Mouse (Mus musculus): Measurements from ENCODE around the gene Syk. TPM values are rescaled to one million over a fixed set of nuclear protein-coding genes. Genes with fewer than 3 reads are reported as not detected.

Syk gene
- total RNA-seq, 2 experiments from 2014 or later, result 3.0 to 3.9 TPM

DNA sequence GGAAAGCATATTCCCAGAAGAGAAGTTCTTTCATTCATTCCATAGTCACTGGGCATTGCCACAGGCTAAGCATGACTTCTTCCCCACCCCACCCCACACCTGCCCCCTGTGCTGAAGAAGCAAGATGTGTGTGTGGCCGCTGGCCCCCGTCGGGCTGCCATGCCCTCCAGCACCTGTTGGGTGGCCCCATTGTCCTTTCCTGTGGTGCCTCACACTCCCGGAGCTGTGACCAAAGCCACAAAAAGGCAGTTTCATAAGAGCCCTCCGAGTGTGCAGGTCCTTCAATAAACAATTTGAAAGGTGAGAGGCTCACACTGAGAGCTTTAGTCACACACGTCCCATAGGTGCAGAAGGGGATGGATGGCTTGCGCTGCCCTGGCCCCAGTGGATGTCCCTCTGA lies 16.2 kb upstream of the Syk start:
- no peak for DNase-seq (ENCODE audit: extremely low spot score in 1 of 2, low spot score in 1 of 2)

DNA sequence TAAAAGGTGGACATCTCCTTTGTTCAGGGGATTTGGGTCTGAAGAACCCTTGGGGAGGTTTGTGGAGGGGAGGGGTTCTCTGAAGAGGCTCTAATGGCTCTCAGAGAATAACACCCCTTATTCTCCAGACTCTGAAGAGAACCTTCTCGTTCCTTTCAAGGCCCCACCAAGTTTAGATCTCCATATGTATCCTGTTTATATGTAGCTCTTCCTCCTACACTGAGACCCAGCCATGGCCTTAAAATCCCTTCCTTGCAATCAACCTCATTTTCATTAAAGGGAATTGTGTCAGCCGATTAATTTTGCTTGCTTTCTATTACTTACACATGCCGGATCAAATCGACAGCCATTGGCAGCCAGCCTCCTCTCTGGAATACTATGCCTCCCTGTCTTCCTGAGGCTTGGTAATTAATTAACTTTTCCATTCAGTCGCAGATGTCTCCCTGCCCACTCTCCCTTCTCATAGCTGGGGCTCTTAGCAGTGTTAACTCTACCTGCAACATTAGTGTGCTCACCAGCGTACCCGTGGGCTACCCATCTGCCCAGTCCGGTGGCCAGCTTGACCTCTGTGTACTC lies 13.7 kb upstream of the Syk start:
- DNase-seq (ENCODE audit: extremely low spot score in 1 of 2, low spot score in 1 of 2), result peak in 1 of 2 experiments; percentile 13

DNA sequence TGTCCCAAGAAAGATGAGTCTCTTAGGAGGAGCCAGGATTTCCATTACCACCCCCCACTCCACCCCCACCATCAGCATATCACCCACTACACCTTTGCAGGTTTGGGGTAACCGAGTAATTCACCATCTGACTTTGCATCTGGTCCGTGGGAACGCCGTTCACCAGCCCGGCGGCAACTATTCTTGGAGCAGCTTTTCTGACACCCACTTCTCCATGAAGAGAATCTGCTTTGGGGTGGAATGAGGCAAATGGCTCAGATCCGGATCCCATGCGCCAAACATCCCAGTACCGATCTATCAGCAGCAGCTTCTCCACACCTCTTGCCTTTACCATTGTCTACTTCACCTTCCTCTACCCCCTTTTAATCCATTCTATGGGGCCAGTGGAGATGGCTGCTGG lies 12.7 kb upstream of the Syk start:
- peak; percentile 24 to 31 for DNase-seq (ENCODE audit: extremely low spot score in 1 of 2, low spot score in 1 of 2)

DNA sequence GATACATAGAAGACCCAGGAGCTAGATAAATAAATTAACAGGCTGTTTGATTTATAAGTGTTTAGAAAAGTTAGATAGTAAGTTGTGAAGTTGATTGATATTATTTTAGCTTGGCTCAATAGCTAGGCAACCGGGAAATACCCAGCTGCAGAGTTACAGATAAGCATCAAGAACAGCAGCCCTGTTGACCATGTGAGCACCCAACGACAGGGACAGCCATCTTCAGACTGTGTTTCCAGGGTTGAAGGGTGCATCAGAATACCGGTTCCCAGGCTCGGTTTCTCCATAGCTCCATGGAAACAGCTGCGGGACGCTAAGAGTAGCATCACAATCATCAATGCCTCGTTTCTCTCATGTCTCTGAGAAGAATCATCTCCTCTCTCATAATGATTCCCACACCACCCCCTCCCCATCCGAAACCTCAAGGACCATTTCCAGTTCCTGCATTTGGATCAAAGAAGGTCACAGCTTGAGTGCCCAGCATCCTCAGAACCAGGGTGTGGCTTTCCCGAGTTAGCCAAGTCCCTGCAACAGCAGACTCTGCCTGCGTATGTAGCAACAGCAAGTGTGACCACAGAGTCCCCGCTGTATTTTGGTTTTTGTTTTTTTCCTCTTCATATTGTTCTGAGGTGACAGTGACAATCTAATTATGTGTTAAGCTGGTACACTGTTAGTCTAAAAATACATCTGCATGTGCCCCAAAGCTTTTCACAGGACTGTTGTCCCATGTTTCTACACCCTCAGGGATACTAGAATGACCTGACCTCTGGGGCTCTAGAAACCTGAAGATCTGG lies 11.2 kb upstream of the Syk start:
- no peak for DNase-seq (ENCODE audit: extremely low spot score in 1 of 2, low spot score in 1 of 2)

DNA sequence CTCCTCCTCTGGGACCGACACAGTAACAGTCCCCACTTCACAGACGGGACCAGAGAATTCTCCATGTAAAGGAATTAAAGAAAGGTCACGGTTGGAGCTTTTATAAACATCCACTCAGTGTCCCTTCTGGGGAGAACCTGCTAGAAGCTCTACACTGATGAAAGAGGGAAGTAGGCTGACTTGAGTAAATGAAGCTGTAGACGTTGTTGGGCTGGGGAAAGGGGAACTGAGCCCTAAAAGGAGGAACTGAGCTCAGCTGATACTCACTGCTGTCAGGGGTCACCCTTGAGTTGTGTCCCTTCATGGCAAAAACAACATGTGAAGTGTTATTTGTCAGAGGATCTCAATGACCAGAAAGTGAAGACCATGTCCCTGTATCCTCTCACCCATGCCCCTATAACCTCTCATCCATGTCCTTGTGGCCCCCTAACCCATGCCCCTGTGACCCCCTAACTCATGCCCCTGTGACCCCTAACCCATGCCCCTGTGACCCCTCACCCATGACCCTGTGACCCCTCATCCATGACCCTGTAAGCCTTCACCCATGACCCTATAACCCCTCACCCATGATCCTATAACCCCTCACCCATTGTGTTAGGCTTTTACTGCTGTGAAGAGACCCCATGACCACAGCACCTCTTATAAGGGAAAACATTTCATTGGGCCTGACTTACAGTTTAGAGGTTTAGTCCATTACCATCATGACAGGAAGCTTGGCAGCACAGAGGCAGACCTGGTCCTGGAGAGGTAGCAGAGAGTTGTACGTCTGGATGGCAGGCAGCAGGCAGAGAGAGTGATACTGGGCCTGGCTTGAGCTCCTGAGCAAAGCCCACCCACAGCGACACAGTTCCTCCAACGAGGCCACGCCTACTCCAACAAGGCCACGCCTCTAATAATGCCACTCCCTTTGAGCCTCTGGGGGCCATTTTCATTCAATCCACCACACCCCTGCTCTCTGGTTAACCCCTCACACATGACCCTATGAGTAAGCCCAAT lies 10.2 kb upstream of the Syk start:
- DNase-seq (ENCODE audit: extremely low spot score in 1 of 2, low spot score in 1 of 2), result no peak

DNA sequence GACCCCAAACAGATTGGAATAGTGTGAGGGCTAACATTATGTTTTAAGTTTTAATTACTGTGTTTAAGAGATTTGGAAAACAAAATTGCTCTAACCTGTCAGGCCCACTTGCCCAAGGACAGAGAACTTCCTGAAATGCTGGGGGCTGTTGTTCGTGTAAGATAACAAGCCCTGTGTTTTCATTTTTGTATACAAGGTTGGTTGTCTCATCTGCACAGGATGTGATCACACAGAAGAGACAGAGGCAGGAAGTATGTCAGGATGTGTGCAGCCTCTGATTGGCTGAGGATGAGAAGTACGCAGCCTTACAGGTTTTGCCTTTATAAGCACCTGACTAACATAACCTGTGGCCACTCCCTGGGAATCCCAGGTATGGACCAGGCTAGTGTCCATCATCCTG lies 8.7 kb upstream of the Syk start:
- DNase-seq (ENCODE audit: extremely low spot score in 1 of 2, low spot score in 1 of 2), result no peak

DNA sequence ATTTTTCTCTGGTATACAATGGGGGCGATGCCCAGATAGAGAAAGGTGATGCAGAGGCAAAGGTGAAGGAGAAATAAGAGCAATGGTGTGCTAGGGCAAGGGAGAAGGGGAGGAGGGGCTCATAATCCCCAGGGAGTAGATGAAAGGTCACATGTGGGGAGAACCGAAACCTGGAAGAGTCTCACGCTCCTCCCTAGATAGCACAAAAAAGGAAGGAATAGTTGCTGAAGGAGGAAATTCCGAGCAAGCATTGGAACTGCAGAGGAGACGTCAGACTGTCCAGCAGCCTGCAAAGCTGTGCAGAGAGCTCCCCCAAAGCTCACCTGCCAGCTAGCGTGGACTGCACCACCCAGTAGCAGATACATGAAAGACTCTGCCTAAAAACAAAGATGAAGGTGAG lies 7.5 kb upstream of the Syk start:
- DNase-seq (ENCODE audit: extremely low spot score in 1 of 2, low spot score in 1 of 2), result no peak

DNA sequence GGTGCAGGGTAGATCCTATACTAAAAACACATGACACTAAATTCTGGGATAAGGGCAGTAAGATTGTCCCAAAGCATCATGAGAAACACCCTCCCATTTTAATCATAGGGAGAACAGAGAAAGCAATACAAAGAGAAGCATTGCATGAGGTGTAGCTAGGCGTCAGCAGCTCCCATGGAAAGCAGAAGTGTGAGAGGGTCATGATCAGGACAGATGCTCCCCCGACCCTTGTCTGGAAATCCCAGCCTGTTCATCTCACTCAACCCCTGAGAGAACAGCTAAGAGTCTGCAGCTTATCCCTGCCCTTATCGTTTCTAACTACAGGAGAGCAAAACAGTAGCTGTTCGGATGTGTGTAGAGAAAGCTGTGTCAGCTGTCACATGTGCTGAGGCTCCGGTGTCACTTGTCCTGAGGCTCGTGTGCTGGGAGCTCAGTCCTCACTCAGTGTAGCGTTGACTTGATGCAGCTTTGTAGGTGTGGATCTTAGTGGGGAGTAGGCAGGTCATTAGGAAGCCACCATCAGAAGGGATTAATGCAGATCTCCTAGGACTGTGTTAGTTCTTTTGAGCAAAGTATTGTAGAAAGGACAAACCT lies 6.9 kb upstream of the Syk start:
- DNase-seq (ENCODE audit: extremely low spot score in 1 of 2, low spot score in 1 of 2), result no peak

DNA sequence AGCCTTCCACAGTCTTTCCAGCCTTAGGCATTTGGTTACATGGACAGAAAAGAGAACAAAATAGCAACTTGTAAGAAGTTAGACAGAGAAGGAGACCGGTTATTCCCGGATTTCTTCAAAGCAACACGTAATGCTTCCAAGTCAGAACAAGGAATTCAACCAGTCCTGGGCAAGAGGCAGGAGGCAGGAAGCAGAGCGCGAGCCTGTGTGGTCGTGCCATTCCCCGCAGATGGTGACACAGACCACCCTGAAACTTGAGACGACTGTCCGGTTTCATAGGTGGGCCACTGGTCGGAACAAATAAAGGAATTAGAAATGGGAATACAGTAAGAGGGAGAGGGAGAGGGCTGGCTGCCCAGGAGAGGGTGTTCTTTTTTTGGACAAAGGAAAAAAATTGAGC lies 6.1 kb upstream of the Syk start:
- no peak for DNase-seq (ENCODE audit: extremely low spot score in 1 of 2, low spot score in 1 of 2)

DNA sequence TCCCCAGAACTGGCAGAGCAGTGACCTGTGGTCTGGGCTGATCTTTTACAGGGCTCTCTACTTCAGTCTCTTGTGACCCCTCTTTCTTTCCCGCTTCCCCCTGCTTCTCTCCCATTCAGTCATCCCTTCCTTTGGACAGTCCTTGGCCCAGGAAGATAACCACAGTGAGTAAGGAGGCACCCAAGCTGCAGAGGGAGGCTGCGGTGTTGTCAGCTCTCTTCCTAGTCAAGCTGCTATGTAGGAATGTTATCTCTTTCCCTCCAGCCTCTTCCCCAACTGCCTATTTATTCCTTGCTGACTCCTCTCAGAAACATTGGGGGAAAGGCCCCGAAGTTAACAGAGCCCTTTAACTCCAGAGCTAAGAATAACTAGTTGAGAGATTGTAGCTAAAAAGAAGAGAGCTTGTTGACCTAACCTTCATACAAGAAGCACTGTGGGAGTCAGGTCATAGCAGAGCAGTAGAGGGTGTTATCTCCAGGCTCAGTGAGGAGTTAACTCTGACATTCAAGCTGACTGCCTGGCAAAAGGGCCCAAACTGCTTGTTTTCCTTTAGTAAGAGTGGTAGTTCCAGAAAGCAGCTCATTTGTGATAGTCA lies 5.5 kb upstream of the Syk start:
- DNase-seq (ENCODE audit: extremely low spot score in 1 of 2, low spot score in 1 of 2), result no peak

DNA sequence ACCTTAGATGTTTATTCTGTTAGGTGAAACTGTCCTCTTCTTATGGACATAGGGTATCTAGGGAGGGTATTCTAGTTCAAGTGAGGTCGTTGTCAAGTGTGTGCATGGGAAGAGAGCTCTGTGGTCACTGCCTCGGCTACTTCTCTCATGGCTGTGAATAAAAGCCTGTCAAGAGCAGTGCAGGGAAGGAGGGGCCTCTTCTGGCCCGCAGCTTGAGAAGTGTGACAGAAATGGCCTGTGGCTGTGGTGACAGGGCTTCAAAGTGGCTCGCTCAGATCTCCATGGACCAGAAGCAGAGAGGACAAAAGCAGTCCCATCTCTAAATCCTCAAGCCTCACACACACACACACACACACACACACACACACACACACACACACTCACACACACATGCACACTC lies 5.0 kb upstream of the Syk start:
- no peak for DNase-seq (ENCODE audit: extremely low spot score in 1 of 2, low spot score in 1 of 2)

DNA sequence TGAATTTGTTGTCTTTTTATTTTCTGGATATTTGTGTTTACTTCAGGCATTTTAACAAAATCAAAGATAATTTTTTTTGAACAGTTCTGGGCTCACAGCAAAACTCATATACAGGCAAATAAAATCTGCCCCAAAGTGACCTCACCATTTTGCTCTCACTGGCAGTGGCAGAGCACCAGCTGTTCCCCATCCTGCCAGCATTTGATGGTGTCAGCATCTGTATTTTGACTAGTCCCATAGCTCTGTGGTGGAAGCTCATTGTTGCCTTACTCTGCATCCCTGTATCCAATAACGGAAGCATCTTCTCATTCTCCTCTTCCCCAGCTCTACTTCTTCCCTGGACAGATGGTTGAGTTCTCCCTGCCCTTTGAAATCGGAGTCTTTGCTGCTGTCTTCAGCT lies 4.2 kb upstream of the Syk start:
- no peak for DNase-seq (ENCODE audit: extremely low spot score in 1 of 2, low spot score in 1 of 2)

DNA sequence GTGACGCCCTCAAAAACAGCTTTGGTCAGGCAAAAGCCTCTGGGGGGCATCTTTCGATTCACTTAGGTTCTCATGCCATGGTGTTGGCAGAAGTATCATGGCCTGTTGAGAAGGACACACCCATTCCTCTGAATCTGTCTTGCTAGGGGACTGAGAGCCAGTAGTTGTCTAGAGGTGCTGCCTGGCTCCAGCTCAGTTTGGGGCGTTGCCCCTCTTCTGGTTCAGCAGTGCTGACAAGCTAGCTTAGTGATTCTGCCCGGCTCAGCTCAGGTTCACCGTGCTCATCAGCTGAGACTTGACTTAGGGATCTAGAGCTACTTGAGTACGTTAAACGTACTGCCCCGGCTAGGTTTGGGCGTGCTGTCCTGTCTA lies 481 bp upstream of the Syk start:
- no peak for DNase-seq (ENCODE audit: extremely low spot score in 1 of 2, low spot score in 1 of 2)

DNA sequence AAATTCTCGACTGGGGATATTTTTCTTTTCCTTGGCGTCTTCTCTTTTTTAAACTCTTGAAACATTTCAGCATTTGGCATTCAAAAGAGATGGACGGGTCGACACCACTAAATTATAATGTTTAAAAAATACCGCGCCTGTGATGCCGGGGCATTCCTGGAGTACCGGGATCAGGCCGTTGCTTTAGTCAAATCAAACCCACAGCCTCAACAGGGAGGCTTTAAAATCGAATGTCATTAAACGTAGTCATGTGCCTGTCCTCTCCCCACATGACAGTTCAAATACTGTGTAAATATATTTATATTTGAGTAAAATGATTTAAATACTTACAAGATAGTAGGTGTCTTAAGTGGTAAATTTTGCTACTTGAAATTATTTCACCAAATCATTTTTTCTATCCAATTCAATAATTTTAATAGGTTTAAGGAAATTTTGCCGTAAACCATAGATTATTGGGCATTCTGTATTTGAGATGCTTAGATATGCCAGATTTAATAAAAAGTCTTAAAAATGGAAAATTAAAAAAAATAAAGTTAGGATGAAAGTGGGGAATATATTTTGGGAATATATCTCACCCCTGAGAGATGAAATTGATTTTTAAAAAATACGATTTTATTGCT lies 1.1 kb downstream of the Syk start:
- no peak for DNase-seq (ENCODE audit: extremely low spot score in 1 of 2, low spot score in 1 of 2)

DNA sequence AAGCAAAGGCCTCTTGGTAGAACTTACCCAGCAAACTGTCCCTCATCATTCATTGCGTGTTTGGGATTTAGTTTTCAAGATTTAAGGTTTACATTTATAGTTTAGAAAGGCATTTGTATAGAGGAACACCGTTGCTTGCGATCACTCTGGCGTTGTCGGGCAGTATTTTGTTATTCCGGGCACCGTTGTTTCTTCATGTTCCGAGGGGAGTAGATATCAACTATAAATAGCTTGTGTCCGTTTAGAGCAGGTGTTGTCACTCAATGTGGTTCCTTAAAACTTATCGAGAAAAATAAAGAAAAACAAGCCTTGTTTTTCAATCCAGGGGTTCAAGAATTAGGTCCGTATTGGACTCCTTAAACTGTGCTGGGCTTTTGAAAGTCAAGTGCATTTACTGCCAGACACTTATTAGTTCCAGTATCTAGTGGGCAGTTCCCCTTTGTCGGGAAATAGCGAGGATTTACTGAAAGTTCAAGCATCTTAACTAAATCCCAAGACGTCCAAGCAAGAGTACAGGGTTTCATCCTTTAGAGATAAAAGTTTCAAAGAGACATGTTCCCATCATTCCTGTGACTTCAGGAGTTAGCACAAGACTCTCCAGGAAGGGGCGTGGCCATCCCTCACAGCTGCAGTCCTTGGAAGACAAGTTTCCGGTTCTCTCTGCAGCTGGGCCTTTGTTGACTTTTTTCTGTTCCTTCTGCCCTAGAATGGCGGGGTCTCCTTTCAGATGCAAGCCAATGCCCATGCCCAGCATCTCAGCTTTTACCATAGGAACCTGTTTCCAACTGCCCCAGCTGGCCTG lies 1.9 kb downstream of the Syk start:
- DNase-seq (ENCODE audit: extremely low spot score in 1 of 2, low spot score in 1 of 2), result no peak

DNA sequence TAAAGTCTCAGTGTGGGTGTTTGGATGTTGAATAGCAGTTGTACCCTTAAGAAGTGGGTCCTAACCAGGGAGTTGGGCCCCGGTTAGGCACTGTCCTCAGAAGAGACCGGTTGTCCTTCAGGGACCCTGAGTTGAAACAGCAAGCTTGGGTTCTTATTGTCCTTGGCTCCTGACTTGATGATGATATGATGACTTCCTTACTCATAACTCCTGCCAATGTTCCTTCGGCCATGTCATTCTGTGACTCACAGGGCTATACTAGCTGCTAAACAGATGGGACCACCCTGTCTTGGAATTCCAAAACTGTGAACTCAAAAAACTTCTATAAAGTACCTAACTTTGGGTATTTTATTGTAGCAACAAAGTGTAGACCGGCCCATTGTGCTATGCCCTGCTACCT lies 4.8 kb downstream of the Syk start:
- DNase-seq (ENCODE audit: extremely low spot score in 1 of 2, low spot score in 1 of 2), result no peak

DNA sequence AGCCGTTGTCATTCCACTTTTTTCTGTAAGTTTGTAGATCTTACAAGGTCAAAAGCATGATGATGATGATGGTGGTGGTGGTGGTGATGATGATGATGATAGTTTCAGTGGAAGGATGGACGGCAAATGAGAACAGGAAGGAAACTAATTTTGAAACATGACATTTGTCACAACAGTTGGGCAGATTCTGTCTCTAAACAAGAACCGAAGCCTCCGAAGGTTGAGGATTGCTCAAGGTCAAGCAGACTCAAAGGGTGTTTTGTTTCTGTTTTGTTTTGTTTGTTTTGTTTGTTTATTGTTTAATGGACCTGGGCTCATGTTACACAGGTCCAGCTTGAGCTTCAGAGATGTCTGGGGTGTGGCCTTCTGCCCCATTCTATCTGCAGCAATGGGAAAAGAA lies 6.1 kb downstream of the Syk start:
- DNase-seq (ENCODE audit: extremely low spot score in 1 of 2, low spot score in 1 of 2), result no peak

DNA sequence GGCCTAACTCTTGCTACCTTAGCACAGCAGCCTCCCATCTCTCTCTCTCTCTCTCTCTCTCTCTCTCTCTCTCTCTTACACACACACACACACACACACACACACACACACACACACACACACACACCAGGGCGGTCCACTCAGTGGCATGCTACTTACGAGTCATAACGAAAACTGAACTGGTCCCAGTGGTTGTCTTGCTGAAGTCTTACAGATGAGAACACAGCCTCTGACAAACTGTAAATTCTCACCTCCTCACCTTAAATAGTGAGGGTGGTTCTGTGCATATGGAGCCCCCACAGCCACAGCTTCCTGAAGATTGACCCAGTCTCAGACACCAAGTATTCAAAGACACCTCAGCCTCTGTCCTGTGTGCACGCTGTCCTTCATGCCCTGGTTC lies 8.9 kb downstream of the Syk start:
- DNase-seq (ENCODE audit: extremely low spot score in 1 of 2, low spot score in 1 of 2), result no peak

DNA sequence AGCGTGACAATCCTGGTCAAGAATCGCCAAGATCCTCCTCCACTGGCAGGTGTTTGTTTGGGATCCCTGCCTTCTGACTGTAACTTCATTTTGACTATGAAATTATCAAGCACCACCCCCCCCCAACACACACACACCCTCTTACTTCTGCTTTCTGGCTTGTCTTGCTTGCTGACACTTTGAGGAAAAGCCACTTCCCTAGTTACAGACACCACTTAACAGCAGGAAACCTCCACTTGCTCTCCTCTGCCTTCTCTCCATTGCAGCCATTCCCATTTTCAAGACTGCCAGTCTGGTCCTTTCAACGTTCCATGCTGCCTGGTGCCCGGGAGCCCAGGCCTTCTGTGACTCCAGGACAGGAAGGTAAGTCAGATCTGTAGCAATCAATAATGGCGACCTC lies 13.7 kb downstream of the Syk start:
- no peak for DNase-seq (ENCODE audit: extremely low spot score in 1 of 2, low spot score in 1 of 2)

All from layer of hippocampus, postnatal 25 days (tissue).